ENCODE assay signal across 8 mouse cellular contexts in genomic region chr4:127021151-127021945, GRCm38 (mm10). TPM values are rescaled to one million over a fixed set of nuclear protein-coding genes. Genes with fewer than 3 reads are reported as not detected.
A peak's percentile ranks its signal among the peaks of the same experiment; 100 is the strongest.
DNase-seq lines count a peak whose midpoint lies in the region; ATAC-seq lines count a peak whose summit lies in the region.

Gene Sfpq, plus strand, starts transcription at chr4:127021324.

- H3K4me3 ChIP-seq in intestine, embryonic 14.5 days (ENCODE audit: low read depth, low read length): peak within 1 kb of the TSS; percentile 98

- peak within 1 kb of the TSS; percentile 99 for H3K9ac ChIP-seq in intestine, embryonic 14.5 days (ENCODE audit: low read length)

- H3K9me3 ChIP-seq in intestine, embryonic 14.5 days (ENCODE audit: control insufficient read depth, low read length): no peaks in the 10 kb centered on the region

- H3K36me3 ChIP-seq in intestine, embryonic 14.5 days (ENCODE audit: control insufficient read depth, insufficient read depth, low read length): peaks cover 40% of the 10 kb centered on the region

- peaks cover 17% of the 10 kb centered on the region for H3K4me1 ChIP-seq in intestine, embryonic 14.5 days (replicated peaks; ENCODE audit: control insufficient read depth, insufficient read depth, low read length)

- WGBS in intestine, embryonic 14.5 days: under 1% methylated on average over 54 of the region's 87 CpGs

- H3K27me3 ChIP-seq in intestine, embryonic 14.5 days (replicated peaks; ENCODE audit: control insufficient read depth, insufficient read depth, low read length): no peaks in the 10 kb centered on the region

- intact Hi-C loops in left cerebral cortex, postnatal 14 days (cut with DNase I): no loop called here

- peak; percentile 95 for ATAC-seq in intestine, embryonic 14.5 days (replicated peaks; ENCODE audit: low FRiP score, low TSS enrichment, low read depth)

- DNase-seq in adrenal gland, adult 18-20 months (ENCODE audit: low spot score in 2 of 2): peak; percentile 96 to 98
- peak; percentile 99 for DNase-seq in embryo, embryonic 11 days
- peak; percentile 96 for DNase-seq in gastrocnemius, postnatal 25 days
- peak; percentile 100 for DNase-seq in intestine, embryonic 14.5 days (ENCODE audit: low spot score)
- DNase-seq in left cerebral cortex, postnatal 14 days (ENCODE audit: low spot score in 2 of 2): peak; percentile 100
- peak; percentile 98 for DNase-seq in mesoderm, embryonic 11.5 days (ENCODE audit: low read depth, low spot score)
- DNase-seq in right cerebral cortex, postnatal 36 days (ENCODE audit: low spot score in 2 of 2): peak; percentile 96
- peak; percentile 99 for DNase-seq in yolk sac, embryonic 10.5 days (ENCODE audit: low spot score)

- peak within 1 kb of the TSS; percentile 99 for H3K27ac ChIP-seq in intestine, embryonic 14.5 days (ENCODE audit: low read depth)

- peak within 1 kb of the TSS; percentile 75 for H3K4me2 ChIP-seq in intestine, embryonic 14.5 days (ENCODE audit: low read length)

RNA-seq across cellular contexts. Expression of gene Sfpq, which starts in this region (rescaled TPM):
- 100 to 1,000 TPM; 233 to 291 TPM for total RNA-seq in adrenal gland, adult 18-20 months (2021)
- 10 to 100 TPM; 53.1 to 65.7 TPM for total RNA-seq in gastrocnemius, postnatal 25 days (2021)
- 98.7 and 113 TPM in 2 replicates for polyA plus RNA-seq in intestine, embryonic 14.5 days (2014; fragmentation: Nextera tagmentation; extraction: Ambion mirVana)
- total RNA-seq in left cerebral cortex, postnatal 14 days (2021): 100 to 1,000 TPM; 260 to 278 TPM

Comparison
In these comparisons a context has a peak if more than half of its experiments do, and no peak if none do; other contexts are left out.
1. Peak in every context shown above with its lines: DNase-seq, ATAC-seq, H3K4me3 ChIP-seq and H3K27ac ChIP-seq.